Mouse (Mus musculus): Measurements from ENCODE around the gene Slc16a8. TPM values are rescaled to one million over a fixed set of nuclear protein-coding genes. Genes with fewer than 3 reads are reported as not detected.
"Not testable (repeated sequence)": the region's sequence is repeated elsewhere in the genome, so short reads cannot be mapped to it uniquely, and the experiment has no call there.

Slc16a8 gene
- polyA plus RNA-seq, 1 experiment, result not detected

GRCm38 (mm10) chr15:79242574-79243233, 11.9 kb downstream of the Slc16a8 start:
- TF ChIP-seq CTCF (IDR thresholded peaks at IDR 0.05; ENCODE audit: control insufficient read depth, insufficient read depth, insufficient replicate concordance, low read depth, low read length), result no peak
- no peak for TF ChIP-seq POLR2A (IDR thresholded peaks at IDR 0.05; ENCODE audit: control insufficient read depth, low read depth, low read length)
- no peak overlapping the region for H3K4me3 ChIP-seq (ENCODE audit: control insufficient read depth, low read depth, low read length)
- H3K36me3 ChIP-seq (ENCODE audit: control insufficient read depth, insufficient read depth, low read length), result peaks cover 5% of the 10 kb centered on the region
- H3K27ac ChIP-seq (ENCODE audit: control insufficient read depth, insufficient read depth, low read depth, low read length), result no peak overlapping the region
- H3K4me1 ChIP-seq (ENCODE audit: control insufficient read depth, insufficient read depth, low read length), result no peaks in the 10 kb centered on the region
- H3K27me3 ChIP-seq (ENCODE audit: control insufficient read depth, insufficient read depth, low read length), result no peaks in the 10 kb centered on the region

- TF ChIP-seq POLR2A (IDR thresholded peaks at IDR 0.05; ENCODE audit: control insufficient read depth, low read depth, low read length) (no peak), CTCF (IDR thresholded peaks at IDR 0.05; ENCODE audit: control insufficient read depth, insufficient read depth, insufficient replicate concordance, low read depth, low read length) (no peak)
- H3K4me1 ChIP-seq (ENCODE audit: control insufficient read depth, insufficient read depth, low read length), result no peaks in the 10 kb centered on the region
- H3K27me3 ChIP-seq (ENCODE audit: control insufficient read depth, insufficient read depth, low read length), result no peaks in the 10 kb centered on the region
- no peak overlapping the region for H3K27ac ChIP-seq (ENCODE audit: control insufficient read depth, insufficient read depth, low read depth, low read length)
- H3K4me3 ChIP-seq (ENCODE audit: control insufficient read depth, low read depth, low read length), result no peak overlapping the region
- H3K36me3 ChIP-seq (ENCODE audit: control insufficient read depth, insufficient read depth, low read length), result no peaks in the 10 kb centered on the region; the same call in none of the 2 replicates
Observed at GRCm38 (mm10) chr15:79238036-79238435, 16.5 kb downstream of the Slc16a8 start.

GRCm38 (mm10) chr15:79235268-79235667, 19.3 kb downstream of the Slc16a8 start:
- H3K27me3 ChIP-seq (ENCODE audit: control insufficient read depth, insufficient read depth, low read length), result no peaks in the 10 kb centered on the region
- peaks cover 3% of the 10 kb centered on the region; the same call in 1 of the 2 replicates for H3K4me1 ChIP-seq (ENCODE audit: control insufficient read depth, insufficient read depth, low read length)
- no peak overlapping the region for H3K27ac ChIP-seq (ENCODE audit: control insufficient read depth, insufficient read depth, low read depth, low read length)
- TF ChIP-seq CTCF (IDR thresholded peaks at IDR 0.05; ENCODE audit: control insufficient read depth, insufficient read depth, insufficient replicate concordance, low read depth, low read length) (no peak), POLR2A (IDR thresholded peaks at IDR 0.05; ENCODE audit: control insufficient read depth, low read depth, low read length) (no peak)
- peaks cover 3% of the 10 kb centered on the region for H3K36me3 ChIP-seq (ENCODE audit: control insufficient read depth, insufficient read depth, low read length)
- H3K4me3 ChIP-seq (ENCODE audit: control insufficient read depth, low read depth, low read length), result no peak overlapping the region

- TF ChIP-seq POLR2A (IDR thresholded peaks at IDR 0.05; ENCODE audit: control insufficient read depth, low read depth, low read length) (peak; percentile 89), CTCF (IDR thresholded peaks at IDR 0.05; ENCODE audit: control insufficient read depth, insufficient read depth, insufficient replicate concordance, low read depth, low read length) (no peak)
- peaks cover 3% of the 10 kb centered on the region for H3K36me3 ChIP-seq (ENCODE audit: control insufficient read depth, insufficient read depth, low read length)
- no peaks in the 10 kb centered on the region for H3K27me3 ChIP-seq (ENCODE audit: control insufficient read depth, insufficient read depth, low read length)
- peaks cover 12% of the 10 kb centered on the region for H3K4me1 ChIP-seq (ENCODE audit: control insufficient read depth, insufficient read depth, low read length)
- peak within 1 kb of the TSS; percentile 95 for H3K27ac ChIP-seq (ENCODE audit: control insufficient read depth, insufficient read depth, low read depth, low read length)
- peak within 1 kb of the TSS; percentile 88 for H3K4me3 ChIP-seq (ENCODE audit: control insufficient read depth, low read depth, low read length)
Observed at GRCm38 (mm10) chr15:79229058-79229821, 25.3 kb downstream of the Slc16a8 start, which contains the start of the genes Pick1 and Gm49486. Pick1 (plus strand) TSS chr15:79229173. Gm49486 (plus strand) TSS chr15:79229391.

GRCm38 (mm10) chr15:79225780-79226179, 28.8 kb downstream of the Slc16a8 start:
- H3K27ac ChIP-seq (ENCODE audit: control insufficient read depth, insufficient read depth, low read depth, low read length); H3K36me3 ChIP-seq (ENCODE audit: control insufficient read depth, insufficient read depth, low read length); H3K4me3 ChIP-seq (ENCODE audit: control insufficient read depth, low read depth, low read length); H3K27me3 ChIP-seq (ENCODE audit: control insufficient read depth, insufficient read depth, low read length); H3K4me1 ChIP-seq (ENCODE audit: control insufficient read depth, insufficient read depth, low read length): not testable (repeated sequence)

GRCm38 (mm10) chr15:79224685-79225084, 29.9 kb downstream of the Slc16a8 start:
- Histone ChIP-seq H3K4me1 (ENCODE audit: control insufficient read depth, insufficient read depth, low read length) (peaks cover 6% of the 10 kb centered on the region), H3K36me3 (ENCODE audit: control insufficient read depth, insufficient read depth, low read length) (no peaks in the 10 kb centered on the region), H3K27me3 (ENCODE audit: control insufficient read depth, insufficient read depth, low read length) (no peaks in the 10 kb centered on the region), H3K4me3 (ENCODE audit: control insufficient read depth, low read depth, low read length) (no peak overlapping the region), H3K27ac (ENCODE audit: control insufficient read depth, insufficient read depth, low read depth, low read length) (no peak overlapping the region)
- peak; percentile 75; the same call in 1 of the 2 replicates for TF ChIP-seq CTCF (IDR thresholded peaks at IDR 0.05; ENCODE audit: control insufficient read depth, insufficient read depth, insufficient replicate concordance, low read depth, low read length)
- no peak for TF ChIP-seq POLR2A (IDR thresholded peaks at IDR 0.05; ENCODE audit: control insufficient read depth, low read depth, low read length)

- no peak for TF ChIP-seq POLR2A (IDR thresholded peaks at IDR 0.05; ENCODE audit: control insufficient read depth, low read depth, low read length)
- TF ChIP-seq CTCF (IDR thresholded peaks at IDR 0.05; ENCODE audit: control insufficient read depth, insufficient read depth, insufficient replicate concordance, low read depth, low read length), result no peak
- no peak overlapping the region for H3K4me3 ChIP-seq (ENCODE audit: control insufficient read depth, low read depth, low read length)
- no peaks in the 10 kb centered on the region for H3K36me3 ChIP-seq (ENCODE audit: control insufficient read depth, insufficient read depth, low read length)
- H3K27me3 ChIP-seq (ENCODE audit: control insufficient read depth, insufficient read depth, low read length), result no peaks in the 10 kb centered on the region
- peaks cover 5% of the 10 kb centered on the region for H3K4me1 ChIP-seq (ENCODE audit: control insufficient read depth, insufficient read depth, low read length)
- H3K27ac ChIP-seq (ENCODE audit: control insufficient read depth, insufficient read depth, low read depth, low read length), result no peak overlapping the region
Observed at GRCm38 (mm10) chr15:79223641-79224040, 30.9 kb downstream of the Slc16a8 start.

Measured in testis, adult 2 months (tissue).